Mouse (Mus musculus) embryonic facial prominence, embryonic 14.5 days (tissue): ENCODE data around the gene Hdgf. TPM values are rescaled to one million over a fixed set of nuclear protein-coding genes. Genes with fewer than 3 reads are reported as not detected.
A peak's percentile ranks its signal among the peaks of the same experiment; 100 is the strongest.
"Not testable (repeated sequence)": the region's sequence is repeated elsewhere in the genome, so short reads cannot be mapped to it uniquely, and the experiment has no call there.

ENCODE experiments used
- ATAC-seq: fragments of 200-750 bp; cut with Nextera tagmentation; 2 replicates; pipeline ENCODE4 v1.8.0; 2017; ENCODE audit warnings: low read depth, moderate number of reproducible peaks, moderate TSS enrichment
- DNase-seq: peaks from one replicate; pipeline ENCODE4 v3.0.0-alpha.2; 2015; ENCODE audit warnings: low spot score
- H3K27ac ChIP-seq: fragments of 300-500 bp; sonication (generic); replicated peaks from 2 replicates; pipeline ENCODE4 v1.5.1; 2014; ENCODE audit warnings: low read depth, mild to moderate bottlenecking, low read length, moderate library complexity
- H3K27me3 ChIP-seq: fragments of 300-500 bp; sonication (generic); replicated peaks from 2 replicates; pipeline ENCODE4 v1.6.1; 2014; ENCODE audit warnings: low read length; ENCODE audit not compliant: control insufficient read depth, insufficient read depth
- H3K36me3 ChIP-seq: fragments of 300-500 bp; sonication (generic); 2 replicates; pipeline ENCODE4 v1.6.1; 2014; ENCODE audit warnings: low read length, mixed read lengths; ENCODE audit not compliant: control insufficient read depth, insufficient read depth
- H3K4me1 ChIP-seq: fragments of 300-500 bp; sonication (generic); 2 replicates; pipeline ENCODE4 v1.6.1; 2014; ENCODE audit warnings: antibody characterized with exemption, low read length; ENCODE audit not compliant: control insufficient read depth, insufficient read depth
- H3K4me2 ChIP-seq: fragments of 300-500 bp; sonication (generic); 2 replicates; pipeline ENCODE4 v1.6.1; 2014; ENCODE audit warnings: low read depth, mild to moderate bottlenecking, low read length, moderate library complexity, mixed read lengths
- H3K4me3 ChIP-seq: fragments of 300-500 bp; sonication (generic); 2 replicates; pipeline ENCODE4 v1.5.1; 2014; ENCODE audit warnings: low read depth, mild to moderate bottlenecking, low read length
- H3K9ac ChIP-seq: fragments of 300-500 bp; sonication (generic); 2 replicates; pipeline ENCODE4 v1.6.1; 2014; ENCODE audit warnings: low read depth, mild to moderate bottlenecking, low read length, moderate library complexity, mixed read lengths
- H3K9me3 ChIP-seq: fragments of 300-500 bp; sonication (generic); 2 replicates; pipeline ENCODE4 v1.6.1; 2016; ENCODE audit warnings: low read length; ENCODE audit not compliant: control insufficient read depth
- WGBS: fragments of 180-500 bp; shearing (Covaris S2); extraction: QIAGEN DNeasy Blood & Tissue Kit; methylation state at CpG from one replicate; pipeline ENCODE4 v1.1.7; 2014; 5-methylcytosine and 5-hydroxymethylcytosine counted together
- polyA plus RNA-seq: library from polyadenylated mRNA; unstranded; fragments of >200 nt; fragmentation: Nextera tagmentation; extraction: Ambion mirVana; gene quantifications from 2 replicates; pipeline ENCODE4 v1.2.1, GENCODE M21; 2014

Gene Hdgf
- 205 and 217 TPM in 2 replicates for polyA plus RNA-seq

DNA sequence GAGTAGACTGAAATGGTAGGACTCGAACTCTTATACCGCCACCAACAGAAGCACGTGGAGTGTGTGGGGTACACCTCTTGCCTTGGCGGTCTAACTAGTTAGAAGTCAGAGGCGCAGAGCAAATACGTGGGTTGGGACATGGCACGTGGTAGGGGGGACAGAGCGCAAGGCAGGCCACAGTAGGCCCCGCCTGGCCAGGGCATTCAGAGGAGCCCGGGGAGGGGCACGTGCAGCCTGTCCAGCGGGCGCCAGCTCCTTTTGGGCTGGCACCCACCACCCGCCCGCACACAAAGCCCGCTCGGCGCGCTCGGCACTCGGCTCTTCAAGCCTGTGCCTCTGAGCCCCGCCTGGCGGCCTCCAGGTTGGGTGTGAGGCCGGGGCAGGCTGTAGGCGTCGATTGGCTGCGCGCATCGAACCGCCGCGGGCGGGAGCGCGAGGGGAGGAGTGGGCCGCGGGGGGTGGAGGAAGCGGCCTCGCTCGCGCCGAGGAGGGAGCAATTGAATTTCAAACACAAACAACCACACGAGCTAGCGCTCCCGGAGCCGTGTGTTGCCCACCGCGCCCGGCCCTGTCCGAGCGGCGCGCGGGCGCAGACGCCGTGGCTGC, at the start of gene Hdgf:
TSS of gene Hdgf (plus strand) at position 442 of the 606 bp plus-strand sequence.
- ATAC-seq: peak; percentile 96
- Histone ChIP-seq H3K27ac (peak within 1 kb of the TSS; percentile 96), H3K27me3 (no peaks in the 10 kb centered on the region), H3K4me3 (peak within 1 kb of the TSS; percentile 99), H3K4me1 (peaks cover 33% of the 10 kb centered on the region), H3K4me2 (peak within 1 kb of the TSS; percentile 79), H3K36me3 (no peaks in the 10 kb centered on the region), H3K9me3 (no peaks in the 10 kb centered on the region), H3K9ac (peak within 1 kb of the TSS; percentile 97)
- WGBS: 0% methylated on average over 36 of the region's 57 CpGs
- peak; percentile 99 for DNase-seq

DNA sequence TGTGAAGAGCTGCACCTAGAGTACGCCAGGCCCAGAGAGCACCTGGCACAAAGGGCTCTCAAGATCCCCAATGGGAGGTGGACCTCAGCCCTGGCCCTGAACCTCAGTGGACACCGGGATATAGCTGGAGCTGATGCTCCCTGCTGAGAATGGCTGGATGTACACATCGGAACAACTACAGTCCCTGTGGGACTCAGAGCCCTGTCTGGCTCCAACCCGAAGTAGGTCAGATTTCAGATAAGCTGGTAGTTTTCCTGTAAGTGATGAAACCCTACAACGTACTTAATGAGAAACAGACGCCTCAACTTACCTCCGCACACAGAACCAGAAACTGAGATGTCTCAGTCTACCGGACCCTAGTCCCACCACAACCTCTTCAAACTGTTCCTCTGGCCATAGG, 48.5 kb upstream of the Hdgf start:
- Histone ChIP-seq H3K27ac (no peak overlapping the region), H3K9me3 (no peaks in the 10 kb centered on the region), H3K4me1 (no peaks in the 10 kb centered on the region), H3K4me3 (no peak overlapping the region), H3K4me2 (no peak overlapping the region), H3K9ac (no peak overlapping the region), H3K36me3 (peaks cover 51% of the 10 kb centered on the region), H3K27me3 (no peaks in the 10 kb centered on the region)
- 60% methylated on average over 8 of the region's 8 CpGs for WGBS
- ATAC-seq (no peak; the same call in 1 of the 2 replicates), DNase-seq (no peak)

DNA sequence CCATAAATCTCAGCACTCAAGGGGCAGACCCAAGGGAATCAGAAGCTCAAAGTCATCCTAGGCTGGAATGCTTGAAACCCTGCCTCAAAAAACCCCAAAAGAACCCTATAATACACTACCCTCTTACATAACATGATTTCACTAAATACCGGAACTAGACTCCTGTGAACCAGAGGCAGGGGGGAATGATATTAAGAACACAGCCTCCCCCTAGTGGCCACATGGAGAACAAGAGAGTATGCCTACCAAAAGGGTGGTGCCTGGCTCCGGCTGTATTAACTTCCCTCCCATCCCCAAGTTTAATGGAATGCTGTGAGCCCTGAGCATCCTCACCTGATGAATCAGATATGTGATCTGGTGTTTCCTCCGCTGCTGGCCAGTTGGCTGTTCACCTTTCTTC, 46.3 kb upstream of the Hdgf start:
- WGBS: 23% methylated on average over 3 of the region's 3 CpGs
- H3K27ac ChIP-seq: no peak overlapping the region

DNA sequence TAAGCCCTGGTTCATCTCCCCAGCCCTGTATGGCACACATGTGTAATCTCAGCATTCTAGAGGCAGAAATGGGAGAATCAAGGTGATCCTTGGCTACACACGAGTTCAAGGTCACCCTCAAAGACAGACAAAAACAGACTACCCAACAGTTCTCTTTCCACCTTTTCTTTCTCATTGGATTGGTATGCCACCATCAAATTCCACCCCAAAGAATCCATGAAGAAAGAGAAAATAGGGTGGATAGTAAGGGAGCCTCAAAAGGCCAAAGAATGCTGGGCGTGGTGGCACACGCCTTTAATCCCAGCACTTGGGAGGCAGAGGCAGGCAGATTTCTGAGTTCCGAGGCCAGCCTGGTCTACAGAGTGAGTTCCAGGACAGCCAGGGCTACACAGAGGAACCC, 42.0 kb upstream of the Hdgf start:
- H3K27me3 ChIP-seq, H3K4me1 ChIP-seq, H3K9me3 ChIP-seq, H3K4me3 ChIP-seq, ATAC-seq, H3K27ac ChIP-seq, H3K9ac ChIP-seq, H3K4me2 ChIP-seq, DNase-seq: not testable (repeated sequence)
- peaks cover 90% of the 10 kb centered on the region for H3K36me3 ChIP-seq
- WGBS: 93% methylated on average over 4 of the region's 4 CpGs

More for the DNA sequence above, 46.3 kb upstream of the Hdgf start:
- DNase-seq (peak; percentile 82), ATAC-seq (peak; percentile 70; the same call in 1 of the 2 replicates)
- Histone ChIP-seq H3K9ac (no peak overlapping the region), H3K4me2 (no peak overlapping the region), H3K4me1 (no peaks in the 10 kb centered on the region), H3K27me3 (no peaks in the 10 kb centered on the region), H3K9me3 (no peaks in the 10 kb centered on the region), H3K36me3 (peaks cover 68% of the 10 kb centered on the region), H3K4me3 (no peak overlapping the region)

DNA sequence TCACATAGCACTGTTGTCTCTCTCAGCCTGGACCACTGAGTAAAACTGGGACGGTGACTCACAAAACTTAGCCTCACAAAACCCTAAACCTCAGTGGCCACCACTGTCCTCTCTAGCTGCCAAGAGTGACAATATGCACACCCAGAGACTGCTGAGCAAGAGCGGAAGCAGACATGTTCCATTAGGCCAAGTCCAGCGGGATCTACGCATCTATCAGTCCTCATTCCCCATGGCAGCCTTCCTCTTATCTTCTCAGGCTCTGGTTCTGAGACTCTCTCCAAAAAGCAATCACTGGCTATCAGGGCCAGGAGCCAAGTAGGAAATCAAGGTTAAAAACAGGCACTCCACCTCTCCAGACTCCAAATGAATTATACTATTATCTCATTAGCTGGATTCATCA, 28.4 kb upstream of the Hdgf start:
- Histone ChIP-seq H3K27ac (no peak overlapping the region), H3K9ac (no peak overlapping the region), H3K36me3 (peaks cover 36% of the 10 kb centered on the region), H3K4me2 (no peak overlapping the region), H3K4me3 (no peak overlapping the region), H3K27me3 (no peaks in the 10 kb centered on the region), H3K4me1 (no peaks in the 10 kb centered on the region), H3K9me3 (no peaks in the 10 kb centered on the region)
- DNase-seq (no peak), ATAC-seq (no peak)
- WGBS: 90% methylated on average over 4 of the region's 4 CpGs

DNA sequence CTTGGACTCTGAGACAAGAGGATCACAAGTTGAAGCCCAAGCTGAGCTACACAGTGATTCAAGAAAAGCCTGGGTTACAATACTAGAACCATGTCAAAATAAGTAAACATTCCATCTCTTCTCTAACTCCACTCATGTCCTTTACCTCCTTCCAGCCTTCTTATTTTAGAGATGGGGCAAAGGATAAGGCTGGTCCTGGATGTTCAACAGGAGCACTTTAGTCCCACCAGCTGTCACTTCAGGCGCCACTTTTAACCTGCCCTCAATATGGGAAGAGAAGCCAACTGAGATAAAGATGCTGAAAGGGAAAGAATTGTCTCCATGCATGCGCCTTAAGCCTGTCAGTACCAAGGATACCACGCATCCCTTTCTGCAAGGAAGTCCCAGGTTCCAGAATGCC, 21.8 kb upstream of the Hdgf start:
- DNase-seq (no peak), ATAC-seq (no peak)
- peaks cover 15% of the 10 kb centered on the region for H3K4me1 ChIP-seq
- H3K4me3 ChIP-seq: peak overlapping the region; percentile 98
- H3K9ac ChIP-seq: peak overlapping the region; percentile 96
- no peaks in the 10 kb centered on the region for H3K27me3 ChIP-seq
- WGBS: 2% methylated on average over 3 of the region's 3 CpGs
- peak overlapping the region; percentile 97 for H3K4me2 ChIP-seq
- no peak overlapping the region for H3K27ac ChIP-seq
- H3K36me3 ChIP-seq: peaks cover 20% of the 10 kb centered on the region
- 0 out of 2 replicates have a peak, but pooled peaks cover 4% of the 10 kb centered on the region for H3K9me3 ChIP-seq

DNA sequence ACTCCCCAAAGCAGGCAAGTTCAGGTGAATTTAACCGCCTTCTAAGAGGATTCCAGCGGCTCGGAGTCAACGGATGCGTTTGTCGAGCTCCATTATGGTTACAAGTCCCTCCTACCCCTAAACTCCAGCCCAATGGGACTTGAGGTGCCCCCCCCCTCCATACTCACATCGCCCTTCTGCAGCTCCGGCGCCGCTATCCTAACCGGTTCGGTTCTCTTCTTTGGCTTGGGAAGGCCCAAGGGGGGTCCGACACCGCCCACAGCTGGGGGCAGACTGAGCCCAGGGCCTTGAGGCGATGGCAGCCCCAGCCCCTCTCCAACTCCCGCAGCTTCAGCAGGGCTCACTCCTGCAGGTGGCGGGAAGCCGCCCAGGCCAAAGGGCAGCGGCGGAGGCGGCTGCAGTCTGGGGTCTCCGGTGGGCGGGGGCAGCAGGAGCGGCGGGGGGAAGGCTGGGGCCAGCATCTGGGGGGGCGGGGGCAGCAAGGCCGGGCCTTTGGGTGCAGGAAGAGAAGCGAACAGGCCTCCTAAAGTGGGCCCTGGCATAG, 21.3 kb upstream of the Hdgf start:
- ATAC-seq: 0 out of 2 replicates have a peak, but pooled peaks have one; percentile 0

DNA sequence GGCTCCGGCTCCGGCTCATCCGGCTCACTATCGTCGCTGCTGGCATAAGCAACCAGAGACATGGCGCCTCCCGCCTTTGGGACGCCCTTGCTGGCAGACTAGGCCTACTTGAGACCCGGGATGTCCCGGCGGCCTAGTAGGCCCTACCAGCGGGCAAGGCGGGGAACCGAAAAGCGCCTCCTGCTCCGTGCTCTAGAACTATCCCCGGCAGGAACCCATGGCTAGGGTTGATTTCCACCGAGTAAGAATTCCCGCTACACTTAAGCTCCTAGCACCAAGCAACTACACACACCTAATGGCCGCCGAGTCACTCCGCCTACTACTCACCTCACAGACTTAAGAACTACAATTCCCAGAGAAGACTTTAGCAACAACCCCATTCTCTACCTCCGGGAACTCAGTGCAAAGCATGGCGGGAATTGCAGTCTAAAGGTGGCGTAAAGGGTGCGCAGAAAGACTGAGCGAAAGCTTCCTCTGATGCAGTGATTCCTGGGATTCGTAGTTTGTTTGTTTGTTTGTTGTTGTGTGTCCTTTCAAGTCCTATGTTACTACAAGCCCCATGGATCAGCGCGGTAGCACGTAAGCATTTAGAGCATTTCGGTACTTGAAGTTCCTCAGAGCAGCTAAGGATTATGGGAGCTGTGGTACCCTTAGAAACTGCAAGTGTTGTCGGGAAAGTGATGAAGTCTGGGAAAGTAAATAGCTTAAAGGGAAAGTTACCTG, 20.7 kb upstream of the Hdgf start, which contains the start of gene Prcc:
TSS of gene Prcc (minus strand) at position 328 of the 723 bp plus-strand sequence.
- peaks cover 15% of the 10 kb centered on the region for H3K4me1 ChIP-seq
- ATAC-seq (peak; percentile 99), DNase-seq (peak; percentile 100)
- WGBS: 0% methylated on average over 18 of the region's 33 CpGs
- peak within 1 kb of the TSS; percentile 96 for H3K9ac ChIP-seq
- H3K27me3 ChIP-seq: no peaks in the 10 kb centered on the region
- H3K36me3 ChIP-seq: peaks cover 11% of the 10 kb centered on the region
- peak within 1 kb of the TSS; percentile 98 for H3K4me3 ChIP-seq
- 0 out of 2 replicates have a peak, but pooled peaks cover 4% of the 10 kb centered on the region for H3K9me3 ChIP-seq
- peak within 1 kb of the TSS; percentile 92 for H3K27ac ChIP-seq
- peak within 1 kb of the TSS; percentile 97 for H3K4me2 ChIP-seq

More for the DNA sequence above, 21.3 kb upstream of the Hdgf start:
- Histone ChIP-seq H3K4me1 (peaks cover 15% of the 10 kb centered on the region), H3K27me3 (no peaks in the 10 kb centered on the region), H3K9me3 (0 out of 2 replicates have a peak, but pooled peaks cover 4% of the 10 kb centered on the region), H3K4me3 (peak overlapping the region; percentile 98), H3K27ac (peak overlapping the region; percentile 92), H3K36me3 (peaks cover 17% of the 10 kb centered on the region), H3K9ac (peak overlapping the region; percentile 96), H3K4me2 (peak overlapping the region; percentile 97)
- DNase-seq: peak; percentile 41
- WGBS: under 1% methylated on average over 20 of the region's 28 CpGs
